Mouse (Mus musculus): Measurements from ENCODE around the gene Mturn.

Mturn gene

DNA sequence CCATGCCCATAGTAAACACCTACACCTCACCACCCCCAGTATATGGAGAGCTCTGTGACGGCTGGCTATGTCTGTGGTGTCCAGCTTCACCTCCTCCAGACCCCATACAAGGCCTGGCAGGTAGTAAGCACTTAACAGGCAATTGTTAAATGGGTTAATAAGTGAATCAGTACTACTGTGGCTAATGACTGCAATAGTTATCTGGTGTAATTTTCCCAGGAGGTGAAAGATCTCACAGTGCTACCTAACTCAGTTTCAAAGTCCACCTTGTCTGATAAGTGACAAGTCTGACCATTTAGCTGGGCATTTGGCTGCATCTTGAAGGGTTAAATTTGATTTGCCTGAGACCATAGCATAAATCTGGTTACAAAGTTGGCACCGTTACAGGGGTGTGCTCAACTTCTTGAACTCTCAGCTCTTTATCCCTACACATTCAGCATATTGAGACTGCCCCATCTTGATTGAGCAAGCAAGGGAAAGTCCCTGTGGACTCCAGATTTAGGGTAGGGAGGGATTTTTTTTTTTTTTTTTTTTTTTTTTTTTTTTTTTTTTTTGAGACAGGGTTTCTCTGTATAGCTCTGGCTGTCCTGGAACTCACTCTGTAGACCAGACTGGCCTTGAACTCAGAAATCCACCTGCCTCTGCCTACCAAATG lies 48.2 kb downstream of the Mturn start:
- DNase-seq (ENCODE audit: extremely low read depth, low read depth), result no peak

GRCm38 (mm10) chr6:54731726-54732125 lies 50.3 kb downstream of the Mturn start:
- no peak for DNase-seq (ENCODE audit: extremely low read depth, low read depth)

DNA sequence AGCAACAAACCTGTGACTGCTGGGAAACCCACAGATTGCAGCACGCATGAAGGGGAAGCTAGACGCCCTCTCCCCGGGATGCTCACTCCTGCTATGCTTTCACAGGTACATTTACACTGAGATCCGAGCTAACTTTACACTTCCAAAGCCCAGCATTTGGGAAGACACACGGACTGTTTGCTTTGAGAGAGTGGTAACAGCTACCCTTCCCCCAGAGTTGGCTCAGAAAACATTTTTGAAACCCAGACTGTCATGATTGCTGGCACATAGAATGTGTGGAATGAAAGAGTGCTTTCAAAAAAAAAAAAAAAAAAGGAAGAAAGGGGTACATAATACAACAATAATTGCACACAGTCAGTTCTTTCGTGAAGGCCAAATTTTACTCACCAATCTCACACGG lies 51.3 kb downstream of the Mturn start:
- no peak for DNase-seq (ENCODE audit: extremely low read depth, low read depth)

- DNase-seq (ENCODE audit: extremely low read depth, low read depth), result no peak
These were observed 54.7 kb downstream of the Mturn start for GRCm38 (mm10) chr6:54736126-54736525.

DNA sequence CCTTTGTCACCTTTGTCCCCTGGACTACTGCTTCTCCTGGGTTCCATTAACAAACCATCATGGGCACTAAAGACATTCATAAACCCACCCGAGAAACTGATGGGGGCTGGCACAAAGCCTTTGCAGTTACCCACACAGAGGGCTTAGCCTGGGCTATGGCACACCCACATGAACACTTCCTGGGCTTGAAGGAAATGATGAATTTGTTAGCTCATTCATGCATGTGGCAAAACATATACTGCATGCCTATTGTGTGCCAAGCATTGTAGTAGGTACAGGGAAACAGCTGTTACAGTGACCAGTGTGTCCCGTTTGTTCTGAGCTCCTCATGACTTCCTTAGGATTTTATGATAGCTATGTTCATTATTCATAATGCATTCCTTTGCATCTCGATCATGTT lies 55.8 kb downstream of the Mturn start:
- DNase-seq (ENCODE audit: extremely low read depth, low read depth), result no peak

GRCm38 (mm10) chr6:54737684-54738083 lies 56.3 kb downstream of the Mturn start:
- DNase-seq (ENCODE audit: extremely low read depth, low read depth), result no peak

- no peak for DNase-seq (ENCODE audit: extremely low read depth, low read depth)
These were observed 67.6 kb downstream of the Mturn start for GRCm38 (mm10) chr6:54749056-54749455.

DNA sequence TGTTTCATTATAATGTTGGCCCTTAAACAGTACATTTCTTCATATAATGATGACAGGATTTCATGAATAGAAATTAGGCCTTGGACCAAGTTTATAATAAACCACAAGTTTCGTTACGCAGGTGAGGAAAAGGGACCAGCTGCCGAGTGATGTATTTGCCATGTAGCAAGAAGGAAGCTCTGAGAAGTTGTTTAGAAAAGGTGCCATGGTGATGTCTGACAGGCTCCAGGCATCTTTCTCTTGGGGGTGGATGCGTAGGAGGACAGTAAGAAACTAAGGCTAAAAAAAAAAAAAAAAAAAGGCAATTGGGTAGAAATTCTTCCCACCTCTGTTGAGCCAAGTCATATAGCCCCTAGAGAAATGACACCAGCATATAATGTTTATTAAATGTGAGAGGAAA lies 70.2 kb downstream of the Mturn start:
- no peak for DNase-seq (ENCODE audit: extremely low read depth, low read depth)

DNA sequence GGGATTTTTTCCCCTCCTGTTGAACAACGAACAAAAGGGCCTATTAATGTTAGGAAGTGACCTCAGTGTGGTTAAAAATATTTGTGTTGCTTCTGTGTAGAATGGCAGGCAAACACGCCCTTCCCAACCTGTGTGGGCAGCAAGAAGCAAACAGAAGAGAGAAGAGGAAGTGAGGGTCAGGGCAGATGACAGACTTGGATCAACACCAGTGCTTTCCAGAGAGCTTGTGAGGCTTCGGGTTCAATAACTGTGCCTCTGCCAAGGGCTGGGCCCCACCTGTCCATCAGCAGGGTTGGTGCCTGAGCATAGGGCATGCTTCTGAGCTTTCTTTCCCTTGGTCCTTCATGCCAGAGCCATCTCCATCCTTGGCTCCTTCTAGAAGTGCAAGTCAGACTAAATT lies 70.7 kb downstream of the Mturn start:
- no peak for DNase-seq (ENCODE audit: extremely low read depth, low read depth)
